Mouse (Mus musculus) kidney, embryonic 16.5 days (tissue): Measurements from ENCODE around the gene Gstm4. TPM values are rescaled to one million over a fixed set of nuclear protein-coding genes. Genes with fewer than 3 reads are reported as not detected.
"Not testable (repeated sequence)": the region's sequence is repeated elsewhere in the genome, so short reads cannot be mapped to it uniquely, and the experiment has no call there.

ENCODE experiments used
- ATAC-seq: fragments of 200-750 bp; cut with Nextera tagmentation; 2 replicates; pipeline ENCODE4 v1.8.0; 2017; ENCODE audit warnings: moderate TSS enrichment; ENCODE audit not compliant: low FRiP score, low TSS enrichment
- H3K27ac ChIP-seq: fragments of 300-500 bp; sonication (generic); 2 replicates; pipeline ENCODE4 v1.5.1; 2014; ENCODE audit warnings: low read length
- H3K27me3 ChIP-seq: fragments of 300-500 bp; sonication (generic); 2 replicates; pipeline ENCODE4 v1.6.1; 2014; ENCODE audit warnings: low read length, control low read depth, mixed read lengths; ENCODE audit not compliant: insufficient read depth
- H3K36me3 ChIP-seq: fragments of 300-500 bp; sonication (generic); 2 replicates; pipeline ENCODE4 v1.6.1; 2014; ENCODE audit warnings: low read length, control low read depth, mixed read lengths; ENCODE audit not compliant: insufficient read depth
- H3K4me1 ChIP-seq: fragments of 300-500 bp; sonication (generic); 2 replicates; pipeline ENCODE4 v1.6.1; 2014; ENCODE audit warnings: low read length, control low read depth, mixed read lengths; ENCODE audit not compliant: insufficient read depth
- H3K4me2 ChIP-seq: fragments of 300-500 bp; sonication (generic); replicated peaks from 2 replicates; pipeline ENCODE4 v1.6.1; 2014; ENCODE audit warnings: low read depth, low read length
- H3K4me3 ChIP-seq: fragments of 300-500 bp; sonication (generic); 2 replicates; pipeline ENCODE4 v1.5.1; 2014; ENCODE audit warnings: mild to moderate bottlenecking, low read length
- H3K9ac ChIP-seq: fragments of 300-500 bp; sonication (generic); replicated peaks from 2 replicates; pipeline ENCODE4 v1.6.1; 2014; ENCODE audit warnings: low read length
- H3K9me3 ChIP-seq: fragments of 300-500 bp; sonication (generic); 2 replicates; pipeline ENCODE4 v1.6.1; 2016; ENCODE audit warnings: low read length, control low read depth
- WGBS: fragments of 180-500 bp; shearing (Covaris S2); extraction: QIAGEN DNeasy Blood & Tissue Kit; methylation state at CpG from one replicate; pipeline ENCODE4 v1.1.7; 2014; 5-methylcytosine and 5-hydroxymethylcytosine counted together
- polyA plus RNA-seq: library from polyadenylated mRNA; unstranded; fragments of >200 nt; fragmentation: Nextera tagmentation; extraction: Ambion mirVana; gene quantifications from 2 replicates; pipeline ENCODE4 v1.2.1, GENCODE M21; 2015

Gstm4 gene
- polyA plus RNA-seq, 1 experiment from 2014 or later: 20.4 TPM

GRCm38 (mm10) chr3:108020351-108021022 is 24.2 kb downstream of the Gstm4 start:
- H3K4me2 ChIP-seq, ATAC-seq, H3K9me3 ChIP-seq, H3K27ac ChIP-seq, H3K27me3 ChIP-seq, H3K36me3 ChIP-seq, H3K4me3 ChIP-seq, H3K9ac ChIP-seq: not testable (repeated sequence)
- H3K4me1 ChIP-seq: peaks cover 13% of the 10 kb centered on the region
- WGBS: 72% methylated on average over 11 of the region's 11 CpGs

- H3K27me3 ChIP-seq, H3K4me3 ChIP-seq, ATAC-seq, H3K4me2 ChIP-seq, H3K9me3 ChIP-seq, H3K27ac ChIP-seq, H3K36me3 ChIP-seq, H3K9ac ChIP-seq: not testable (repeated sequence)
- H3K4me1 ChIP-seq: peaks cover 13% of the 10 kb centered on the region
- WGBS: 75% methylated on average over 3 of the region's 3 CpGs
Observed at GRCm38 (mm10) chr3:108019226-108019625, 25.5 kb downstream of the Gstm4 start.

- peak overlapping the region; percentile 92 for H3K4me2 ChIP-seq
- peak overlapping the region; percentile 53 for H3K4me3 ChIP-seq
- ATAC-seq: no peak; the same call in 1 of the 2 replicates
- 21% methylated on average over 14 of the region's 14 CpGs for WGBS
- no peaks in the 10 kb centered on the region for H3K9me3 ChIP-seq
- no peaks in the 10 kb centered on the region for H3K27me3 ChIP-seq
- H3K4me1 ChIP-seq: peaks cover 16% of the 10 kb centered on the region
- peak overlapping the region; percentile 69 for H3K9ac ChIP-seq
- H3K36me3 ChIP-seq: no peaks in the 10 kb centered on the region
- peak overlapping the region; percentile 81 for H3K27ac ChIP-seq
Observed at GRCm38 (mm10) chr3:108018190-108018820, 26.4 kb downstream of the Gstm4 start.

- WGBS: under 1% methylated on average over 31 of the region's 31 CpGs
- peak; percentile 99 for ATAC-seq
- Histone ChIP-seq H3K9ac (peak within 1 kb of the TSS; percentile 69), H3K36me3 (no peaks in the 10 kb centered on the region), H3K9me3 (no peaks in the 10 kb centered on the region), H3K4me1 (peaks cover 23% of the 10 kb centered on the region), H3K4me2 (peak within 1 kb of the TSS; percentile 92), H3K27me3 (no peaks in the 10 kb centered on the region), H3K4me3 (peak within 1 kb of the TSS; percentile 53), H3K27ac (peak within 1 kb of the TSS; percentile 93)
Observed at GRCm38 (mm10) chr3:108017473-108018189, 27.1 kb downstream of the Gstm4 start, which contains the start of gene Gstm1. Gstm1 (minus strand) TSS chr3:108017973.

GRCm38 (mm10) chr3:108016468-108016867 is 28.2 kb downstream of the Gstm4 start:
- H3K9me3 ChIP-seq, H3K36me3 ChIP-seq, H3K27ac ChIP-seq, H3K27me3 ChIP-seq, H3K4me2 ChIP-seq, H3K4me3 ChIP-seq, ATAC-seq: not testable (repeated sequence)
- WGBS: 89% methylated on average over 5 of the region's 5 CpGs
- Histone ChIP-seq H3K9ac (peak overlapping the region; percentile 68; the same call in 1 of the 2 replicates), H3K4me1 (peaks cover 23% of the 10 kb centered on the region)

- 90% methylated on average over 2 of the region's 2 CpGs for WGBS
- no peak for ATAC-seq
- Histone ChIP-seq H3K9ac (no peak overlapping the region), H3K36me3 (no peaks in the 10 kb centered on the region), H3K27ac (no peak overlapping the region), H3K4me2 (no peak overlapping the region), H3K4me1 (peaks cover 23% of the 10 kb centered on the region), H3K27me3 (no peaks in the 10 kb centered on the region), H3K9me3 (no peaks in the 10 kb centered on the region), H3K4me3 (no peak overlapping the region)
Observed at GRCm38 (mm10) chr3:108014974-108015346, 29.7 kb downstream of the Gstm4 start.

- ATAC-seq: no peak
- Histone ChIP-seq H3K9ac (no peak overlapping the region), H3K27ac (no peak overlapping the region), H3K4me2 (no peak overlapping the region), H3K9me3 (no peaks in the 10 kb centered on the region), H3K4me3 (no peak overlapping the region), H3K36me3 (no peaks in the 10 kb centered on the region), H3K27me3 (no peaks in the 10 kb centered on the region), H3K4me1 (peaks cover 23% of the 10 kb centered on the region)
- WGBS: 60% methylated on average over 7 of the region's 8 CpGs
Observed at GRCm38 (mm10) chr3:108014098-108014973, 30.4 kb downstream of the Gstm4 start.

GRCm38 (mm10) chr3:108013331-108013871 is 31.3 kb downstream of the Gstm4 start:
- peak overlapping the region; percentile 0; the same call in 1 of the 2 replicates for H3K27ac ChIP-seq
- H3K27me3 ChIP-seq: no peaks in the 10 kb centered on the region
- H3K4me3 ChIP-seq: no peak overlapping the region
- H3K36me3 ChIP-seq: no peaks in the 10 kb centered on the region
- H3K9ac ChIP-seq: no peak overlapping the region
- 69% methylated on average over 4 of the region's 4 CpGs for WGBS
- H3K4me2 ChIP-seq: no peak overlapping the region
- peaks cover 20% of the 10 kb centered on the region for H3K4me1 ChIP-seq
- no peak for ATAC-seq
- no peaks in the 10 kb centered on the region for H3K9me3 ChIP-seq

- Histone ChIP-seq H3K4me1 (peaks cover 10% of the 10 kb centered on the region; the same call in 1 of the 2 replicates), H3K27ac (no peak overlapping the region), H3K27me3 (no peaks in the 10 kb centered on the region), H3K4me2 (no peak overlapping the region), H3K9me3 (no peaks in the 10 kb centered on the region), H3K36me3 (no peaks in the 10 kb centered on the region), H3K9ac (no peak overlapping the region), H3K4me3 (no peak overlapping the region)
- 76% methylated on average over 3 of the region's 3 CpGs for WGBS
- no peak for ATAC-seq
Observed at GRCm38 (mm10) chr3:108011558-108011957, 33.1 kb downstream of the Gstm4 start.
